Mouse (Mus musculus) heart, postnatal 36 days (tissue): Measurements from ENCODE around the gene Fam120b. TPM values are rescaled to one million over a fixed set of nuclear protein-coding genes. Genes with fewer than 3 reads are reported as not detected.

Source experiments
- DNase-seq, 2 experiments: peaks; one replicate each; pipeline ENCODE4 v3.0.0; 2021 to 2022
- intact Hi-C: fragments of 180-260 bp; cut with DNase I; formaldehyde crosslinking; loops from one replicate; pipeline ENCODE4 v1.15.1; 2025
- total RNA-seq, 2 experiments: library from RNA; stranded (reverse); gene quantifications; 2 replicates each; pipeline ENCODE4 v1.2.3; 2021

Gene Fam120b
- 10 to 100 TPM; 11.4 to 11.9 TPM for total RNA-seq

- DNase-seq: peak; percentile 81 to 86
- intact Hi-C loops: loop anchor here (10.0 kb wide), 1 partner anchor 429 kb away; no protein-coding TSS in a partner anchor
Measured at GRCm38 (mm10) chr17:15395997-15396675, at the start of gene Fam120b. Gene Fam120b, plus strand, starts transcription at chr17:15396202.

GRCm38 (mm10) chr17:15350152-15350551 lies 45.9 kb upstream of the Fam120b start:
- intact Hi-C loops: no loop called here
- DNase-seq: no peak

- intact Hi-C loops: no loop called here
- no peak for DNase-seq
Measured at GRCm38 (mm10) chr17:15352869-15353610, 43.0 kb upstream of the Fam120b start.

GRCm38 (mm10) chr17:15354006-15354405 lies 42.0 kb upstream of the Fam120b start:
- intact Hi-C loops: no loop called here
- no peak for DNase-seq

GRCm38 (mm10) chr17:15355072-15355471 lies 40.9 kb upstream of the Fam120b start:
- intact Hi-C loops: no loop called here
- DNase-seq: no peak

- intact Hi-C loops: no loop called here
- DNase-seq: no peak
Measured at GRCm38 (mm10) chr17:15356526-15356925, 39.5 kb upstream of the Fam120b start.

GRCm38 (mm10) chr17:15357071-15357470 lies 38.9 kb upstream of the Fam120b start:
- no peak for DNase-seq
- intact Hi-C loops: no loop called here

GRCm38 (mm10) chr17:15363656-15364055 lies 32.3 kb upstream of the Fam120b start:
- intact Hi-C loops: no loop called here
- DNase-seq: no peak

- intact Hi-C loops: no loop called here
- DNase-seq: peak in 1 of 2 experiments; percentile 14
Measured at GRCm38 (mm10) chr17:15365650-15366049, 30.4 kb upstream of the Fam120b start.

- intact Hi-C loops: no loop called here
- no peak for DNase-seq
Measured at GRCm38 (mm10) chr17:15370401-15370800, 25.6 kb upstream of the Fam120b start.

- intact Hi-C loops: loop anchor here (2.0 kb wide), 2 partner anchors 73 to 179 kb away; no protein-coding TSS in a partner anchor
Measured at GRCm38 (mm10) chr17:15371967-15372835, 23.8 kb upstream of the Fam120b start.

GRCm38 (mm10) chr17:15372931-15373652 lies 22.9 kb upstream of the Fam120b start:
- intact Hi-C loops: loop anchor here (2.0 kb wide), 2 partner anchors 74 to 180 kb away; no protein-coding TSS in a partner anchor
- peak; percentile 29 to 33 for DNase-seq

More at GRCm38 (mm10) chr17:15371967-15372835, 23.8 kb upstream of the Fam120b start:
- DNase-seq: no peak

GRCm38 (mm10) chr17:15374321-15375141 lies 21.5 kb upstream of the Fam120b start:
- DNase-seq: peak in 1 of 2 experiments; percentile 17
- intact Hi-C loops: loop anchor here (5.0 kb wide), 1 partner anchor 93 kb away; no protein-coding TSS in a partner anchor

- intact Hi-C loops: loop anchor here (5.0 kb wide), 1 partner anchor 92 kb away; no protein-coding TSS in a partner anchor
- peak; percentile 21 to 45 for DNase-seq
Measured at GRCm38 (mm10) chr17:15375224-15375623, 20.8 kb upstream of the Fam120b start.

- intact Hi-C loops: loop anchor here (5.0 kb wide), 1 partner anchor 91 kb away; no protein-coding TSS in a partner anchor
- DNase-seq: peak; percentile 76
Measured at GRCm38 (mm10) chr17:15375701-15376493, 20.1 kb upstream of the Fam120b start.

GRCm38 (mm10) chr17:15376494-15377181 lies 19.4 kb upstream of the Fam120b start, which contains the start of gene Dll1:
Gene Dll1, minus strand, starts transcription at chr17:15376872.
- peak; percentile 35 to 42 for DNase-seq
- intact Hi-C loops: loop anchor here (5.0 kb wide), 1 partner anchor 91 kb away; no protein-coding TSS in a partner anchor

- intact Hi-C loops: loop anchor here (1.0 to 5.0 kb wide), 2 partner anchors 89 to 313 kb away; no protein-coding TSS in a partner anchor
- DNase-seq: peak; percentile 24 to 35
Measured at GRCm38 (mm10) chr17:15377901-15378300, 18.1 kb upstream of the Fam120b start.
